Comparison of ENCODE assay signal across 23 mouse cellular contexts in the genomic region with DNA sequence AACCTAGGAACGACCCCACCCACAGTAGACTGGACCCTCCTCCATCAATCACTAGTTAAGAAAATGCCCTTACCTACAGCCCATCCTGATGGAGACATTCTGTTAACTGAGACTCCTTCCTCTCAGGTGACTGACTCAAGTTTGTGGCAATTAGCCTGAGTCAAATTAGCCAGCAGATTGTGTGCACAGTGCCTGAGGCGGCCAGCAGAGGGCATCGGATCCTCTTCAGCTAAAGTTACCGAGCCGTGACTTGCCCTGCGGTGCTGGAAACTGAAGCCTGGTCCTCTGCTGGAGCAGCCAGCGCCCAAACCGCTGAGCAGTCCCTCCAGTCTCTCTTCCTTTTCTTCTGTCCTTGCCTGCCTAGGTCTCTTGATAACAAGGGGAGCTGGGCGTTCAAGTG. TPM values are rescaled to one million over a fixed set of nuclear protein-coding genes. Genes with fewer than 3 reads are reported as not detected.
A peak's percentile ranks its signal among the peaks of the same experiment; 100 is the strongest.
DNase-seq lines count a peak whose midpoint lies in the region; TF ChIP-seq lines count a peak whose summit lies in the region.
"Had no signal": no experiment of that assay in that cellular context is flagged by ENCODE, and none has a peak within 500 bp of the region (broad histone marks: within the 10 kb centered on the region; RNA-seq: fewer than 3 reads in every experiment).

No protein-coding gene starts in this region.

- H3K4me1 ChIP-seq in testis, adult 2 months (ENCODE audit: control insufficient read depth, insufficient read depth, low read length), result peaks cover 3% of the 10 kb centered on the region; the same call in 1 of the 2 replicates
- H3K4me1 ChIP-seq in heart, embryonic 10.5 days, result peaks cover 13% of the 10 kb centered on the region; the same call in 1 of the 2 replicates
- peaks cover 11% of the 10 kb centered on the region for H3K4me1 ChIP-seq in embryonic facial prominence, embryonic 10.5 days

- TF ChIP-seq CTCF in layer of hippocampus, adult 2 months (conservative IDR thresholded peaks at IDR 0.05), result peak; percentile 55
- TF ChIP-seq CTCF in testis, adult 2 months (IDR thresholded peaks at IDR 0.05; ENCODE audit: control insufficient read depth, insufficient read depth, insufficient replicate concordance, low read depth, low read length), result peak; percentile 26; the same call in 1 of the 2 replicates

- TF ChIP-seq POLR2A in testis, adult 2 months (IDR thresholded peaks at IDR 0.05; ENCODE audit: control insufficient read depth, low read depth, low read length), result no peak

- no peak overlapping the region for H3K27ac ChIP-seq in layer of hippocampus, adult 2 months
- no peak overlapping the region for H3K27ac ChIP-seq in testis, adult 2 months (ENCODE audit: control insufficient read depth, insufficient read depth, low read depth, low read length)
- no peak overlapping the region for H3K27ac ChIP-seq in heart, embryonic 10.5 days
- no peak overlapping the region for H3K27ac ChIP-seq in embryonic facial prominence, embryonic 10.5 days (replicated peaks)
- H3K27ac ChIP-seq: heart, embryonic 13.5 days; limb, embryonic 13.5 days had no signal

- no peak for DNase-seq in layer of hippocampus, adult 2 months (ENCODE audit: low spot score in 2 of 2)
- DNase-seq in layer of hippocampus, adult 9-11 months, result no peak
- no peak for DNase-seq in testis, postnatal 10 days (ENCODE audit: low spot score)
- peak; percentile 46 for DNase-seq in ZHBTc4 (ENCODE audit: low read depth, low spot score)
- DNase-seq in heart, embryonic 10.5 days (ENCODE audit: low spot score), result no peak
- DNase-seq in embryonic facial prominence, embryonic 10.5 days (ENCODE audit: low spot score), result no peak
- DNase-seq: adrenal gland, postnatal 14 days; cerebellum, adult 8-10 months; cerebellum, postnatal 36 days; embryo, embryonic 11 days; heart, postnatal 14 days; kidney, adult 2 months; kidney, postnatal 10 days; layer of hippocampus, postnatal 36 days; right cerebral cortex, postnatal 14 days; thymus, postnatal 25 days had no signal

- no peak overlapping the region for H3K4me3 ChIP-seq in layer of hippocampus, adult 2 months
- H3K4me3 ChIP-seq in testis, adult 2 months (ENCODE audit: control insufficient read depth, low read depth, low read length), result no peak overlapping the region
- no peak overlapping the region for H3K4me3 ChIP-seq in heart, embryonic 10.5 days
- no peak overlapping the region for H3K4me3 ChIP-seq in embryonic facial prominence, embryonic 10.5 days
- H3K4me3 ChIP-seq: heart, embryonic 13.5 days; limb, embryonic 13.5 days had no signal

- no peaks in the 10 kb centered on the region for H3K36me3 ChIP-seq in testis, adult 2 months (ENCODE audit: control insufficient read depth, insufficient read depth, low read length)
- 0 out of 2 replicates have a peak, but pooled peaks cover 3% of the 10 kb centered on the region for H3K36me3 ChIP-seq in heart, embryonic 10.5 days
- H3K36me3 ChIP-seq in embryonic facial prominence, embryonic 10.5 days (replicated peaks), result no peaks in the 10 kb centered on the region
- H3K36me3 ChIP-seq: heart, embryonic 13.5 days; limb, embryonic 13.5 days had no signal

- H3K27me3 ChIP-seq in testis, adult 2 months (ENCODE audit: control insufficient read depth, insufficient read depth, low read length), result no peaks in the 10 kb centered on the region
- H3K27me3 ChIP-seq in heart, embryonic 10.5 days (ENCODE audit: insufficient read depth, poor library complexity, severe bottlenecking), result no peaks in the 10 kb centered on the region
- H3K27me3 ChIP-seq in embryonic facial prominence, embryonic 10.5 days (replicated peaks; ENCODE audit: low read depth, poor library complexity, severe bottlenecking), result no peaks in the 10 kb centered on the region
- H3K27me3 ChIP-seq: heart, embryonic 13.5 days; limb, embryonic 13.5 days had no signal

- H3K9me3 ChIP-seq in heart, embryonic 10.5 days, result 0 out of 2 replicates have a peak, but pooled peaks cover 3% of the 10 kb centered on the region
- peaks cover 12% of the 10 kb centered on the region for H3K9me3 ChIP-seq in embryonic facial prominence, embryonic 10.5 days
- H3K9me3 ChIP-seq: heart, embryonic 13.5 days had no signal

- WGBS in heart, embryonic 10.5 days, result 81% methylated on average over 9 of the region's 9 CpGs
- 84% methylated on average over 9 of the region's 9 CpGs for WGBS in embryonic facial prominence, embryonic 10.5 days

RNA-seq across cellular contexts. Expression of a gene that starts 24.8 kb away (rescaled TPM):
- total RNA-seq in layer of hippocampus, adult 2 months (2021), result 1 to 10 TPM; 2.0 to 2.5 TPM
- 5.0 and 6.2 TPM in 2 replicates for polyA plus RNA-seq in testis, adult 2 months (2012; rRNA removed)
- polyA plus RNA-seq in heart, embryonic 10.5 days (2016; fragmentation: Nextera tagmentation; extraction: Ambion mirVana), result 3.2 and 9.7 TPM in 2 replicates
- 6.1 and 6.5 TPM in 2 replicates for polyA plus RNA-seq in embryonic facial prominence, embryonic 10.5 days (2016; fragmentation: Nextera tagmentation; extraction: Ambion mirVana)
- total RNA-seq: monocyte, adult 5-6 weeks had no signal

RNA-seq across cellular contexts. Expression of a gene that starts 56.8 kb away (rescaled TPM):
- 1 to 10 TPM; 2.2 to 7.6 TPM for total RNA-seq in layer of hippocampus, adult 2 months (2021)
- 5.1 and 5.6 TPM in 2 replicates for polyA plus RNA-seq in testis, adult 2 months (2012; rRNA removed)
- polyA plus RNA-seq in heart, embryonic 10.5 days (2016; fragmentation: Nextera tagmentation; extraction: Ambion mirVana), result 1.4 and 4.5 TPM in 2 replicates
- polyA plus RNA-seq in embryonic facial prominence, embryonic 10.5 days (2016; fragmentation: Nextera tagmentation; extraction: Ambion mirVana), result 1.1 and 3.6 TPM in 2 replicates
- polyA plus RNA-seq: embryonic facial prominence, embryonic 14.5 days; heart, embryonic 13.5 days; lung, postnatal 0 days; midbrain, embryonic 11.5 days had no signal

RNA-seq across cellular contexts. Expression of a gene that starts 57.3 kb away (rescaled TPM):
- total RNA-seq in layer of hippocampus, adult 2 months (2021), result 10 to 100 TPM; 93.6 to 98.1 TPM
- polyA plus RNA-seq in testis, adult 2 months (2012; rRNA removed), result 19.9 and 21.5 TPM in 2 replicates
- polyA plus RNA-seq in heart, embryonic 10.5 days (2016; fragmentation: Nextera tagmentation; extraction: Ambion mirVana), result 155 and 187 TPM in 2 replicates
- 234 and 241 TPM in 2 replicates for polyA plus RNA-seq in embryonic facial prominence, embryonic 10.5 days (2016; fragmentation: Nextera tagmentation; extraction: Ambion mirVana)
